Mouse (Mus musculus) forebrain, embryonic 15.5 days (tissue): ENCODE data around the gene Wdr20rt. TPM values are rescaled to one million over a fixed set of nuclear protein-coding genes. Genes with fewer than 3 reads are reported as not detected.

Experiments
- ATAC-seq: fragments of 200-750 bp; cut with Nextera tagmentation; replicated peaks from 2 replicates; pipeline ENCODE4 v1.8.0; 2017; ENCODE audit warnings: mild to moderate bottlenecking, moderate TSS enrichment, moderate library complexity
- H3K27ac ChIP-seq: fragments of 300-500 bp; sonication (generic); replicated peaks from 2 replicates; pipeline ENCODE4 v1.5.1; 2015; ENCODE audit warnings: mild to moderate bottlenecking, inconsistent platforms
- H3K27me3 ChIP-seq: fragments of 300-500 bp; sonication (generic); 2 replicates; pipeline ENCODE4 v1.6.1; 2015; ENCODE audit warnings: inconsistent platforms
- H3K36me3 ChIP-seq: fragments of 300-500 bp; sonication (generic); 2 replicates; pipeline ENCODE4 v1.6.1; 2015; ENCODE audit warnings: mild to moderate bottlenecking, inconsistent platforms
- H3K4me1 ChIP-seq: fragments of 300-500 bp; sonication (generic); 2 replicates; pipeline ENCODE4 v1.6.1; 2015; ENCODE audit warnings: inconsistent platforms
- H3K4me2 ChIP-seq: fragments of 300-500 bp; sonication (generic); replicated peaks from 2 replicates; pipeline ENCODE4 v1.6.1; 2015; ENCODE audit warnings: mild to moderate bottlenecking, inconsistent platforms
- H3K4me3 ChIP-seq: fragments of 300-500 bp; sonication (generic); 2 replicates; pipeline ENCODE4 v1.5.1; 2015; ENCODE audit warnings: mild to moderate bottlenecking, inconsistent platforms
- H3K9ac ChIP-seq: fragments of 300-500 bp; sonication (generic); replicated peaks from 2 replicates; pipeline ENCODE4 v1.6.1; 2015; ENCODE audit warnings: mild to moderate bottlenecking, inconsistent platforms
- H3K9me3 ChIP-seq: fragments of 300-500 bp; sonication (generic); 2 replicates; pipeline ENCODE4 v1.6.1; 2016; ENCODE audit warnings: inconsistent platforms
- WGBS: fragments of 180-500 bp; shearing (Covaris S2); methylation state at CpG from one replicate; pipeline ENCODE4 v1.1.7; 2015; ENCODE audit warnings: mixed read lengths; 5-methylcytosine and 5-hydroxymethylcytosine counted together
- polyA plus RNA-seq: library from polyadenylated mRNA; unstranded; fragments of >200 nt; fragmentation: Nextera tagmentation; extraction: Ambion mirVana; gene quantifications from 2 replicates; pipeline ENCODE4 v1.2.1, GENCODE M21; 2015

Gene Wdr20rt
- polyA plus RNA-seq, 1 experiment from 2014 or later: not detected

DNA sequence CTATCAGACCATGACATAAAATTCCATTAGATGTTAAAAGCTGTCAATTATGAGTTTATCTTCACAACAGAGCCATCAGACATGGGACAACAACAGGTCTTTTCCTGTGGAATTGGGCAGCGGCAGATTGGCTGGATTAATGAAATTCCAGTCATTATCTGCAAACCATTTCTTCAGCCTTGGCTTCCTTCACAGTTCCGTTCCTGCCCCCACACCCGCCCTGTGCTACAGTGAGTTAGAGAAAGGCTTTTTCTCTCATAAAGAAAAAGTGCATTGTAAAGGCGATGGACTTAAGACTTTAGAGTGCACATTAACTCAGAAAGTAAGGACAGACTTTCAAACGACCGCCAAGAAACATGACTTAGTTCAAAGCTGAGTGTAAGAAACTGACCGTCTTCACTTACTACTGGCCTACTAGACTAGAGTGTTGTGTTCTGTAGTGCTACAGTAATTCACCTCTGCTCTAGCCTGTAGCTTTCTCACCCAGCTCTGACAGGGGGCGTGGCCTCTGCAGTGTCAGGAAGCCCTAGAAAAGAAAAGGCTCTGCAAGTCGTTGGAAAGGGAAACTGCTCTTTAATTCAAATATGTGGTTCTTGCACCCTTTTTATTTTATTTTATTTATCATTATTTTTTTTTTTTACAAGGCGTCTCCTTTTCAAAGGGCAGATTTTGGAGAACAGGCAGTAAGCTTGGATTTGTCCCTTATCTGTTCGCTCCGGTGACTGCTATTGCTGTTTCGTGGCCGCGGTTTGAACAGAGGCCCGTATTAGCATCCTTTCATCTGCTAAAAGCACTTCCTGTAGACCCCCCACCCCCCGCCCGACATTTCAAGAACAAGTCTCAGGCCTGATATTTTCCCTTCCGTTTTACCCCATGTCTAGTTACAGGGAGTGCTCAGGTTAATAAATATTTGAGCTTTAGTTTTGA lies 33.2 kb downstream of the Wdr20rt start:
- Histone ChIP-seq H3K4me2 (peak overlapping the region; percentile 28), H3K36me3 (no peaks in the 10 kb centered on the region), H3K4me1 (peaks cover 9% of the 10 kb centered on the region), H3K9me3 (no peaks in the 10 kb centered on the region), H3K27me3 (no peaks in the 10 kb centered on the region), H3K9ac (no peak overlapping the region), H3K27ac (peak overlapping the region; percentile 55), H3K4me3 (peak overlapping the region; percentile 8; the same call in 1 of the 2 replicates)
- WGBS: 32% methylated on average over 19 of the region's 19 CpGs
- peak; percentile 67 for ATAC-seq

DNA sequence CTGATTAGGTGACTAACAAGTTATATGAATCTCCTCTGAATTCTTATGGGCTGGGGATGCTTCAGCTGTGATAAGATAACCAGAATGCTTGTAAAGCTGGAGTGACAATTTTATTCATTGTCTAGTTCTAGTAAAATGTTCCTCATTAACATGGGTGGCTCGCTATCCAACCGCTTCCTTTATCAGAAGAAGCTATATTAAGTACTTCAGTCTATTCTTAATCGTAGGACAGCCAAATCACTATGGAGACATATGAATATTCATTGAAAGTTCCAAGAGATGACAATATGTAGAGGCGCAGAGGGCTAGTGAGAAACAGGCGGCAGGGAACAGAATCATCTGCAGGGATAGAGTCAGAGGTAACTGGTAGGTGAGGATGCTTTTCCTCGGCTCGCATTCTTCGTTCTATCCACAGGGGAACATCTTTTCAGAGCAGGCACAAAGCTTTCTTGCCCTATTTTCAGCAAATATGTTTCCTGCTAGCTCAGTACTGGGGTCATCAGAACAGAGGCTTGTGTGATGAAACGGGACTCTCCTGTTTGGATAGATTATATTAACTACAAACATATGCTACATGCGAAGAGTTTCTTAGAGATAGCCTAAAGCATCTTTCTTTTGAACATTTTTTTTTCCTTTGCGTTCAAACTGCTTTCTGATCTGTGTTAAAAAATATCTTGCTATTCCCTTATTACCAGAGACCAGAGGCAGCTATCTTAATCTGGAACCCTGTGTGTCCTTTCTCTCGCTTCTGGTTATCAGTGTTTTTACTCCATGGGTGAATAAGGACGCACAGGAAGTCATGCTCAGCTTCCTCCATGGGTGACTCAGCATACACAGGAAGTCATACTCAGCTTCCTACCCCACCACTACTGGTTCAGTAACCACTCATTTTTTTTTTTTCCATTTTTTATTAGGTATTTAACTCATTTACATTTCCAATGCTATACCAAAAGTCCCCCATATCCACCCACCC lies 34.1 kb downstream of the Wdr20rt start:
- peak overlapping the region; percentile 28 for H3K4me2 ChIP-seq
- no peaks in the 10 kb centered on the region for H3K9me3 ChIP-seq
- peak; percentile 91 for ATAC-seq
- no peak overlapping the region for H3K9ac ChIP-seq
- H3K4me3 ChIP-seq: 0 out of 2 replicates have a peak overlapping the region, but pooled peaks have one; percentile 8
- WGBS: 60% methylated on average over 13 of the region's 13 CpGs
- no peaks in the 10 kb centered on the region for H3K36me3 ChIP-seq
- peaks cover 9% of the 10 kb centered on the region for H3K4me1 ChIP-seq
- H3K27ac ChIP-seq: peak overlapping the region; percentile 55
- H3K27me3 ChIP-seq: no peaks in the 10 kb centered on the region

DNA sequence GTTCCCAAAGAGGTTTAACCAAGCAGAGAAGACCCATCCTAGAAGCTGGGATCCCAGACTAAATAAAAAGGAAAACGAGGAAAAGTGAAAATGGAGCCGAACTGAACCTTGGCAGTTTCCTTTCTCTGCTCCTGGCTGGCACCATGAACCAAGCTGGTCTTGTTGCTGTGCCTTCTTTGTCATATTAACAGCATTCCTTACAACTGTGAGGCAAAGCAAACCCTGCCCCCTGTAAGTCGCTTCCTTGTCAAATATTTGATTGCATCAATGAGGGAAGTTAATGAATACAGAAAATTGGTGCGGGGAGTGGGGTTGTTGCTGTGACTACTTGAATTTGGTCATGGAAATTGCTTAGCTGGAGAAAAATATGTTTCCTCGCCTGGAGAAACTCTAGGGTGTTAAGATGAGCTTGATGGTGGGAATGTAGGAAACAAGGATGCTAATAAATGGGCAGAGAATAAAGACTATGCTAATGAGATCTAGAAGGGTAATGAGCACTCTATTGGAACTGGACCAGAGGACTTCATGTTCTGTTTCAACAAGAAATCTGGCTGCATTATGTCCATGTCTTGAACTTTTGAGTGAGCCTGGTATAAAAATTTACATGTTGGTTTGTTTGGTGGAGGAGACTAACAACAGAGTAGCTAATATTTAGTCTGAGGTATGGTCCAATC lies 43.1 kb downstream of the Wdr20rt start:
- Histone ChIP-seq H3K27ac (peak overlapping the region; percentile 31; the same call in 1 of the 2 replicates), H3K9me3 (no peaks in the 10 kb centered on the region), H3K27me3 (no peaks in the 10 kb centered on the region), H3K36me3 (no peaks in the 10 kb centered on the region), H3K9ac (no peak overlapping the region), H3K4me2 (no peak overlapping the region), H3K4me1 (no peaks in the 10 kb centered on the region), H3K4me3 (no peak overlapping the region)
- ATAC-seq: peak; percentile 80
- 32% methylated on average over 5 of the region's 5 CpGs for WGBS

DNA sequence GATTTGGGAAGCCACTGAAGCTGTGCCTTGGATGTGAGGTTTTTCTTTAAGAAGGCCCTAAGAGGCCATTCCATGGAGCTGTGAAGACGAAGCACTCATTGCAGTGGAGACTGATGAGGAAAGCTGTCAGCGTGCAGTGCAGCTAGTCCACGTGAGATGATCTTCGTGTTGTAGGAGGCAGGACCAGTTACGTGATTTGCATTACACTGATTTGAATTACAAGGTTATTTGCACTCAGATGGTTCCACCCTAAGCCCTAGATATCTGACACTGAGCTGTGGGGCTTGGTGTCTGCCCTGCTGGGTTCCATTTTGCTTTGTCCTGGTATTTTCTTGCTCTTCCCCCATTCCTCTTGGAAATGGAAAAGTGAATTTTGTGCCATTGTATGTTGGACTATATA lies 44.1 kb downstream of the Wdr20rt start:
- Histone ChIP-seq H3K27ac (no peak overlapping the region), H3K4me1 (no peaks in the 10 kb centered on the region), H3K4me2 (no peak overlapping the region), H3K9ac (no peak overlapping the region), H3K27me3 (no peaks in the 10 kb centered on the region), H3K4me3 (no peak overlapping the region), H3K36me3 (no peaks in the 10 kb centered on the region), H3K9me3 (no peaks in the 10 kb centered on the region)
- WGBS: 58% methylated on average over 5 of the region's 5 CpGs
- peak; percentile 53 for ATAC-seq

DNA sequence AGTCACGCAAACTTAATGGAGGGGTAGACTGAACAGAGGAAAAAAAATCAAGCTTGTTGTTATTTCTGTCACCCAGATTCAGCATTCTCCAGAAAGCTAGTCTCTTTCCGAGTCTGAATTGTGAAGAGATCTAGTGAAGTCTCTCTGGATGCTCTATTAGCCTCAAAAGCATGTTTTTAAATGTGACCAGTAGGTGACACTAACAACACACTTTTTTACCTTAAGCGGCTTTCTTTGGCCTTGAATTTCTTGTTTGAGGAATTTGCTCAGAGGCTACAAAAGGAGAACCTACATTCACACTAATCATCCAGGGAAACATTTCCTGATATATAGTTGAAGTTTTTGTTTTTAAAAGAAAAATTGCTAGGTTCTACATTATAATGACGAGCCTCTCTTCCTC lies 48.5 kb downstream of the Wdr20rt start:
- no peaks in the 10 kb centered on the region for H3K4me1 ChIP-seq
- ATAC-seq: no peak
- no peak overlapping the region for H3K9ac ChIP-seq
- no peak overlapping the region for H3K27ac ChIP-seq
- no peak overlapping the region for H3K4me2 ChIP-seq
- no peak overlapping the region for H3K4me3 ChIP-seq
- 73% methylated on average over 4 of the region's 4 CpGs for WGBS
- no peaks in the 10 kb centered on the region for H3K36me3 ChIP-seq
- no peaks in the 10 kb centered on the region for H3K9me3 ChIP-seq
- no peaks in the 10 kb centered on the region for H3K27me3 ChIP-seq

Other genes starting within 250 kb of the Wdr20rt start
- gene Prpf39, start 189.2 kb upstream of the Wdr20rt start, polyA plus RNA-seq: 52.7 and 57.6 TPM in 2 replicates
- gene Fkbp3, start 151.5 kb upstream of the Wdr20rt start, polyA plus RNA-seq: 438 and 488 TPM in 2 replicates
- 10.2 and 11.5 TPM in 2 replicates for gene Fancm, start 149.9 kb upstream of the Wdr20rt start, polyA plus RNA-seq
- 33.3 and 34.4 TPM in 2 replicates for gene Mis18bp1, start 52.9 kb upstream of the Wdr20rt start, polyA plus RNA-seq